Mouse (Mus musculus) spleen, adult 2 months (tissue): ENCODE data around the gene Kank1.

ENCODE experiments used
- CTCF ChIP-seq: fragments of 200-500 bp; IDR thresholded peaks from 2 replicates; pipeline ENCODE4 v1.5.1; 2011; ENCODE audit warnings: mild to moderate bottlenecking, inconsistent platforms; ENCODE audit not compliant: insufficient read depth, insufficient read length, insufficient replicate concordance; ENCODE audit errors: extremely low read depth
- POLR2A ChIP-seq: fragments of 200-500 bp; IDR thresholded peaks from 2 replicates; pipeline ENCODE4 v1.6.1; 2011; ENCODE audit warnings: low read depth, low read length, inconsistent platforms

DNA sequence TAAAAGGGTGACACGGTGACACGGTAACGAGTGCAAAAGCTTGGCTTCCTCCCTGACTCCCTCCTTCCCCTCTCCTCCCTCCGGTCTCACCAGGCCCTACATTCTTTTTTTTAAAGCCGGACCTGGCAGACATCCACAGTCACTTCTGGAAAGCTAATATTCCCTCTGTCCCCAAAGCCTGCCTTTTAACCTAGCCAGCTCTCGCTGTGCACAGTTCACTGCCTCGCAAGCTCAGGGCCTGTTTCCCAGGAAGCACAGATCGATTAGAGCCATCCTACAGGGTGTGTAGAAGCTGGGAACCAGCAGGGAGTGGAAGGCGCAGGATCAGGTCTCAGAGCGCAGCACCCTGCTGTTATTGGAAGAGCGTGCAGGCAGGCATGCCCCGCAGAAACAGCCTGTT, 138.2 kb downstream of the Kank1 start:
- TF ChIP-seq CTCF (no peak), POLR2A (no peak)
